Mouse (Mus musculus) embryonic fibroblast, embryonic 13.5 days (primary cell): ENCODE data around the gene Mccc1. TPM values are rescaled to one million over a fixed set of nuclear protein-coding genes. Genes with fewer than 3 reads are reported as not detected.

Experiments
- H3K27ac ChIP-seq: 2 replicates; pipeline ENCODE4 v1.5.1; 2012; ENCODE audit warnings: low read length, control low read depth, inconsistent platforms; ENCODE audit not compliant: insufficient read depth
- H3K4me1 ChIP-seq: 2 replicates; pipeline ENCODE4 v1.6.1; 2011; ENCODE audit warnings: low read length; ENCODE audit not compliant: control insufficient read depth, insufficient read depth
- H3K4me3 ChIP-seq: 2 replicates; pipeline ENCODE4 v1.5.1; 2011; ENCODE audit warnings: mild to moderate bottlenecking, control low read depth, low read length; ENCODE audit not compliant: insufficient read depth
- CTCF ChIP-seq: IDR thresholded peaks from 2 replicates; pipeline ENCODE4 v1.5.1; 2011; ENCODE audit warnings: mild to moderate bottlenecking, control low read depth, low read length, moderate library complexity, borderline replicate concordance; ENCODE audit not compliant: insufficient read depth
- POLR2A ChIP-seq: IDR thresholded peaks from 2 replicates; pipeline ENCODE4 v1.6.1; 2011; ENCODE audit warnings: low read depth, mild to moderate bottlenecking, control low read depth, low read length, moderate library complexity
- polyA plus RNA-seq: library from polyadenylated mRNA; stranded (reverse); fragments of >200 nt; gene quantifications from 2 replicates; pipeline ENCODE4 v1.2.4, GENCODE M21; 2011; ENCODE audit warnings: low read depth; ENCODE audit not compliant: missing spikeins, insufficient read length

Gene Mccc1
- polyA plus RNA-seq, 1 experiment: 27.6 TPM

DNA sequence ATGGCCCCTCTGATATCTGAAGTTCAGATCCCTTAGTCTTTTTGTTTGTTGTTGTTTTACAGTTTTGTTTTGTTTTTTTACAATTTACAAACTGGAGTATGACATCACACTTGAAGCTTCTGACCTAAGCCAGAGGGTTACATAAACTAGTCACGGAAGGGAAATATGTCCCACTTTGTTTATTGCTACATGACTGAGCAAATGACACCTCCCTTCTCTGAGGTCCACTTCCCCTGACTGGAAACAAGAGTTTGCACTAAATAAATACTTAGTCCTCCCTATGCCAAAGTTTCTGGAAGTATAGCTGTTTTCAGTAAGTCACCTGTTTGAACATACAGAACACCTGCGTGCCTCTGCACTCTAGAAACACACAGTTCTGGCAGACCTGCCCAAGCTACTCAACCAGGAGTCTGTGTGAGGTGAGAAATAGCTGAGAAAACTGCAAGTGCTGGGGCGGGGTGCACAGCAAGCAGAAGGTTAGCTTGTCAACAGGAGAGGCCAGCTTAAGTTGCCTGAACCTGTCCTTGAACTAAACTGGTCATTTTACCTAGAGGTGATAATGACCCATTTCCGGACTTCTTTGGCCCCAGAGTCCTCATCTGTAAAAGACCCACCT lies 59.9 kb downstream of the Mccc1 start:
- Histone ChIP-seq H3K4me1 (no peaks in the 10 kb centered on the region), H3K27ac (no peak overlapping the region), H3K4me3 (no peak overlapping the region)
- no peak for TF ChIP-seq POLR2A
- TF ChIP-seq CTCF: no peak

DNA sequence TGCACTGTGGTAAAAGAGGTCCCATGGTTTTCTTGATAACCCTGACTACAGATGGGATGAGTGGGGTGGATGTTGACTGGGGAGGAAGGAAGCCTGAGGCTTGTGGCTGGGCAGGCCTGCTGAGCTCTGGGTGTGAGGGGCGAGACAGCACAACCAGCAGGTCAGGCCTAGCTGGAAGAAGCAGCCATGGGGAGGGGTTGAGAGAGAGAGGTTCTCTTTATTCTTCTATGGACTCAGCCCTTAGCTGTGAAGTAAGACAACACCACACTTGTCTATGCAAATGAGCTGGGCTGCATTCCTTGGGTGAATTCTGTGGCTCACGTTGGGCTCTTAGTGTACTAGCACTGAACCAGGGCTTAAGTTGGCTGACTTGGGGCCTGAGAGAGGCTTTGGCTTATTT lies 60.4 kb downstream of the Mccc1 start:
- H3K4me1 ChIP-seq: no peaks in the 10 kb centered on the region
- no peak for TF ChIP-seq CTCF
- H3K4me3 ChIP-seq: no peak overlapping the region
- no peak overlapping the region for H3K27ac ChIP-seq

DNA sequence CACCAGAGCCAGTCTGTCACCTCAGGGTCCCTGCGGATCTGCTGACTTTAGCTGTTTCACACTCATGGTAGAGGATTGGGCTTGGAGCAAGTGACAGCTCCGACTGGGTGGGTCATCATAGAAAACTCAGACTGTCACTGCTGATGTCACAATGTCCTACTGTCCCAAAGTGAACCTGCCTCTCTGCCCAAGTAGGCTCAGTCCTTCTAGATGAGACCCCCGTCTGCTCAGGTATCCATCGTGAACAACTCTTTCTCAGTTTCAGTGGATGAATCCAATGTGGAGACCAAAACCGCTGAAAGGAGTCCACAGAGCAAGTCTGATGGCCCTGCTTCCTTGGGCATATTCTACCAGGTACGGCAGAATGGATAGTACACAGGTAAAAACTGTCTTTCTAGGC lies 63.1 kb downstream of the Mccc1 start, which contains the start of gene Dcun1d1:
TSS of gene Dcun1d1 (minus strand) at position 101 of the 400 bp plus-strand sequence.
- H3K4me1 ChIP-seq: peaks cover 2% of the 10 kb centered on the region; the same call in 1 of the 2 replicates

DNA sequence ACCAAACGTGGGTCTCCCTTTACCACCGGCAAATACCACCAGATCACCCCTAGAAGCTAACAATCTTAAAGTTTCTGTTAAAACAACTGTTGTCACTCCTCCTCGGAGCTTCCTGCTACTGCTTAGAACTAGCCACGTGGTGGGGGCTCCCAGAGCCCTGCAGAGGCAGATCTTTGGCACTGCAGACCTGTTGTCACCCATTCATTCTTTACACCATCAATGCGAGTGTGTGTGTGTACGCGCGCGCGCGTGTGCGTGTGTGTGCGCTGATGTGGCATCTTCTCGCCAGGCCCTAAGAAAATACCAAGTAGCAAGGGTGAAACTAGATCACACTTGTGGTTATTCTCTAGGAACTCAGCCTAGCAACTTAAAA lies 67.1 kb downstream of the Mccc1 start:
- H3K4me1 ChIP-seq: peaks cover 5% of the 10 kb centered on the region; the same call in 1 of the 2 replicates
- peak overlapping the region; percentile 83 for H3K4me3 ChIP-seq
- TF ChIP-seq CTCF: no peak
- peak; percentile 10; the same call in 1 of the 2 replicates for TF ChIP-seq POLR2A
- peak overlapping the region; percentile 66 for H3K27ac ChIP-seq

More for the DNA sequence above, 63.1 kb downstream of the Mccc1 start, which contains the start of gene Dcun1d1:
- Histone ChIP-seq H3K4me3 (no peak within 1 kb of the TSS), H3K27ac (no peak within 1 kb of the TSS)
- TF ChIP-seq CTCF: no peak
- TF ChIP-seq POLR2A: no peak

DNA sequence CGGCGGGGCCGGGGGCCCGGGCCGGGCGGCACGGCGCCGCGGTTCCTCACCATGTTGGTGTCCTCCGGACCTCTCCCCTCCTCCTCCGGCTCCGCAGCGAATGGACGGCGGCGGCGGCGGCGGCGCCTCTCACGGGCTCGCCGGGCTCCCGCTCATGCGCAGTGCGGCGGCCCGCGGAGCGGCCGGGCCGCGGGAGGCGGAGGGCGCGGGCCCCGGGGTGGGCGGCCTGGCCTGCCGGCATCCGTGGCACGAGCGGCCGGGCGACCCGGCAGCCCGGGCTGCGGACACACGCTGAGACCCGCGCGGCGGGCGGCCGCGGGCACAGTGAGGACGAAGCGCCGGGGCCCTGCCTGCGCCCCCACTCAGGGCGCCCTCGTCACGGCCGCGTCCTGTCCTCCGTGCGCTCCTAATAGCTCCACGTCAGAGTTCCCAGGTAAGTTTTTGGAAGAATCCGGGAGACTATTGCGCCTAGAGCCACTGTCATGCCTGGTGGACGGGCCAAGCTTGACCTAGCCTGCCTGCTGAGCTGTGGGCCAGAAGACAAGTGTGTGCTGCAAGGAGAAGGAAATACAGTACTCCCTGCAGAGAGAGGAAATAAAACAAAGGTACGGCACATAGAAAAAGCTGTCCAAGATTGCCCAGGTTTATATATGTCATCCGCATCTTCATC lies 67.6 kb downstream of the Mccc1 start:
- Histone ChIP-seq H3K4me3 (peak overlapping the region; percentile 83), H3K27ac (peak overlapping the region; percentile 66), H3K4me1 (peaks cover 5% of the 10 kb centered on the region; the same call in 1 of the 2 replicates)
- TF ChIP-seq POLR2A (peak; percentile 56), CTCF (no peak)

DNA sequence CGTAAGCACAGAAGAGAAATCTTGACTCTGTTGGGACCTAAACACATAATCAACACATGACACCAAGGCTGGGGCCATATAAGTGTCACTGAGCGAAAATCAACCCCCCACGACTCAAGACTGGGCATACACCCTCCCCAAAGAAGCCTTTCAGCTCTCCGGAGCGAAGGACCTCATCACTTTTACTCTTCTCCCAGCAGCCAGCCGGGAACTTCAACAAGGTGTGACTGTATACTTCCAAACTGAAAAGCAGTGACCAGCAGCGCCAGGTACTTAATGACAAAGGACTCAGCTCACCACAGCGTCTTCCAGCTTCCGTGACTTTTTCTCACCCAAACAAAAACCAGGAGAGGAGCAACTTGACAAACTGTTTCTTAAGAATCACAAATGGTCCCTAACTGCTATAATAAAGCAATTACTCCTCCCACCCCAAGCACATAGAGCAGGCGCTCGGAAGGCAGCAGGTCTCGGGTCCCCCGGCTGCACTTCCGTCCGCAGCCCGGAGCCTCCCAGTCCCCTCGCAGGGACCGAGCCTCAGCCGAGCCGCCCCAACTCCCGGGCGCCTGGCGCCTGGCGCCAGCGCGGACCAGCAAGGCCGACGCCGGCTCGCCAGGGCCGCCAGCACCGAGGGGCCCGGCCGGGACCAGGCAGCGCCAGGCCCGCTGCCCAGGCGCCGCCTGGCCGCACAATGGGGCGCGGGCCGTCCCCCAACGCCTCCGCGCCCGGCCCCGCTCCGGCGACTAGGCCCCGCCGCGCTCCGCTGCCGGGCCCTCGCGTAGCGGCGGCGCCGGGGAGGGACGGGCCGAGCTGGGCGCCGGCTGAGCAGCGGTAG lies 68.4 kb downstream of the Mccc1 start:
- TF ChIP-seq POLR2A: no peak
- TF ChIP-seq CTCF: no peak
- Histone ChIP-seq H3K4me3 (peak overlapping the region; percentile 96), H3K4me1 (peaks cover 5% of the 10 kb centered on the region; the same call in 1 of the 2 replicates), H3K27ac (peak overlapping the region; percentile 66)

DNA sequence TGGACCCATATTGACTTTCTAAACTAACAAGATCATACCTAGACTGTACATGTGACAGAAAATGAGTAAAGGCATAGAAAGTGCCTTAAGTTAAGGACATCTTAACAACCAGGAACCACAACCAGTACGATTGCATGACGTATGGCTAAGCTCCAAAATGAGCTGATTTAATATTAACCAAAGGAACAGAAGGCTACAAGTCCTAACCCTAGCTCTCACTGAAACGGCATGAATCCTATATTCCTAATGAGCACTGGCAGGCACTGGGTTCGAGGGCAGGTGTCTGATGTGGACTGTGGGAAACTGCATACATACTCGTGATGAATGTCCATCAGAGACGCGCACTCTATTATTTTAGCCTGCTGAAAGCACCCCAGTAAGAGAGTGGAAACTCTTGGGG lies 69.1 kb downstream of the Mccc1 start:
- Histone ChIP-seq H3K4me1 (peaks cover 8% of the 10 kb centered on the region; the same call in 1 of the 2 replicates), H3K27ac (no peak overlapping the region), H3K4me3 (peak overlapping the region; percentile 96)
- no peak for TF ChIP-seq POLR2A
- TF ChIP-seq CTCF: no peak

DNA sequence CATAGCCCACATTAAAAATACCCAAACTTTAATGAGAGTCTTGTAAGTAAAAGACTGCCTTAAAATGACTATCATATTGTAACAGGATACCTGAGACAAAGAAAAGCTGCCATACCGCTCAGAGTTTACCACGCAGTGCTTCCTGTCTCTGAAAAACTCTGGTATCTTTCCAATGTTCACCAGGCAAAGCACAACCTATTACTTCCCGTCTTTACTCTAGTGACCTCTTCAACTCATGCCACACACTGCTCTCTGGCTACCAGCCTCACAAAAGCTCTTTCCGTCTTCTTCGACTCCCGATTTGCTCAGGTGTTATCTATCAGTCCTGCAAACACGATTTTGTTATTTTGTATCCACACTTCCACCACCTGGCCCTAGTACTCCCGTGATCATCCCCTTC lies 70.6 kb downstream of the Mccc1 start:
- Histone ChIP-seq H3K4me3 (no peak overlapping the region), H3K4me1 (peaks cover 8% of the 10 kb centered on the region; the same call in 1 of the 2 replicates), H3K27ac (no peak overlapping the region)
- TF ChIP-seq POLR2A: no peak
- no peak for TF ChIP-seq CTCF

DNA sequence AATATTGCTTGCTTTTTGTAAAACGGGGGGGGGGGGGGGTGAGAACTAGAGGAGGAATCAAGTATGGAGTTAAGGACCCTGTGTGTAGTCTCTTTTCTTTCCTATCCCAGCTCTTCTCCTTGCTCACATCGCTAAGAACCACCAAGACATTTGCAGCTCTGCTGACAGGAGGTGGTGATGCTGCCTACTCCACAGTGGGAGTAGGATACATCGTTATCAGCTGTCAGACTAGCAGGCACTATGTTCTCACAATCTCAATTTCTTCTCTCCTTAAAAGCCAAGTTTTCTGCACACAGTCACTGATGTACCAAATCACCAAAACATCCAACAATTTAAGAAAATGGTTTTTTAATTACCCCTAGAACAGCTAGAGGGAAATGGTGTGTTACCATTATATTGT lies 71.1 kb downstream of the Mccc1 start:
- H3K27ac ChIP-seq: no peak overlapping the region
- H3K4me1 ChIP-seq: peaks cover 8% of the 10 kb centered on the region; the same call in 1 of the 2 replicates
- TF ChIP-seq POLR2A (no peak), CTCF (no peak)
- H3K4me3 ChIP-seq: no peak overlapping the region

DNA sequence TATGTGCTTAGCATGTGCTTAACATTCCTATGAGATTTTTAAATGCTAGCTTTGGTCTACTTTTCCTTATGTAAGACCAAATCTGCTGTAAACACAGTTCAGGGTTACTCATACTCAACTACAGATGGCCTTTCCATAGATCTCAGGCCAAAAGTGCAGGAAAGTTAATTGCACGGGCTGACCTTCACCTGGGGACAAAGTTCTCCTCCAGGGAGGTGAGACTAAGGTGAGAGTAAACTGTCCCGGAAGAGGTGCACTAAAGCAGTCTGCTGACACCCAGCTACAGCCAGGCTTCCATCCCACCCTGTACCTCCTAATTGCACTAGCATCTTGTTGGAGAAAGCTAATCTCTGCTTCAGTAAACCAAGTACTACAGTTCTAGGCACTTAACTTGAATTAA lies 74.6 kb downstream of the Mccc1 start:
- Histone ChIP-seq H3K27ac (no peak overlapping the region), H3K4me3 (no peak overlapping the region), H3K4me1 (0 out of 2 replicates have a peak, but pooled peaks cover 5% of the 10 kb centered on the region)
- no peak for TF ChIP-seq CTCF
- no peak for TF ChIP-seq POLR2A
